Mouse (Mus musculus) kidney, postnatal 0 days (tissue): ENCODE results near the gene Gm20809. TPM values are rescaled to one million over a fixed set of nuclear protein-coding genes. Genes with fewer than 3 reads are reported as not detected.
"Not testable (repeated sequence)": the region's sequence is repeated elsewhere in the genome, so short reads cannot be mapped to it uniquely, and the experiment has no call there.

Experiments
- ATAC-seq: fragments of 200-750 bp; cut with Nextera tagmentation; replicated peaks from 2 replicates; pipeline ENCODE4 v1.8.0; 2017; ENCODE audit warnings: low read depth, moderate number of reproducible peaks, moderate TSS enrichment, moderate library complexity; ENCODE audit not compliant: low FRiP score
- DNase-seq: peaks from one replicate; pipeline ENCODE4 v3.0.0-alpha.2; 2016; ENCODE audit warnings: low spot score
- H3K27ac ChIP-seq: fragments of 300-500 bp; sonication (generic); 2 replicates; pipeline ENCODE4 v1.5.1; 2014; ENCODE audit warnings: mild to moderate bottlenecking
- H3K27me3 ChIP-seq: fragments of 300-500 bp; sonication (generic); 2 replicates; pipeline ENCODE4 v1.6.1; 2014; ENCODE audit warnings: low read length, mixed read lengths; ENCODE audit not compliant: insufficient read depth
- H3K36me3 ChIP-seq: fragments of 300-500 bp; sonication (generic); 2 replicates; pipeline ENCODE4 v1.6.1; 2014; ENCODE audit warnings: low read length, mixed read lengths; ENCODE audit not compliant: insufficient read depth
- H3K4me1 ChIP-seq: fragments of 300-500 bp; sonication (generic); replicated peaks from 2 replicates; pipeline ENCODE4 v1.6.1; 2014; ENCODE audit warnings: antibody characterized with exemption, low read length, mixed read lengths; ENCODE audit not compliant: insufficient read depth
- H3K4me2 ChIP-seq: fragments of 300-500 bp; sonication (generic); 2 replicates; pipeline ENCODE4 v1.6.1; 2014; ENCODE audit warnings: mild to moderate bottlenecking, low read length, moderate library complexity, mixed read lengths
- H3K4me3 ChIP-seq: fragments of 300-500 bp; sonication (generic); replicated peaks from 2 replicates; pipeline ENCODE4 v1.5.1; 2014; ENCODE audit warnings: low read depth, low read length
- H3K9ac ChIP-seq: fragments of 300-500 bp; sonication (generic); 2 replicates; pipeline ENCODE4 v1.6.1; 2014; ENCODE audit warnings: low read depth, low read length
- H3K9me3 ChIP-seq: fragments of 300-500 bp; sonication (generic); replicated peaks from 2 replicates; pipeline ENCODE4 v1.6.1; 2016; ENCODE audit warnings: low read length, inconsistent platforms, mixed read lengths
- WGBS: fragments of 180-500 bp; shearing (Covaris S2); extraction: QIAGEN DNeasy Blood & Tissue Kit; methylation state at CpG from one replicate; pipeline ENCODE4 v1.1.7; 2014; 5-methylcytosine and 5-hydroxymethylcytosine counted together
- polyA plus RNA-seq: library from polyadenylated mRNA; unstranded; fragments of >200 nt; fragmentation: Nextera tagmentation; extraction: Ambion mirVana; gene quantifications from 2 replicates; pipeline ENCODE4 v1.2.1, GENCODE M21; 2015

Gene Gm20809
- not detected in 2 replicates for polyA plus RNA-seq

- not testable (repeated sequence) for H3K4me1 ChIP-seq, H3K27me3 ChIP-seq, H3K36me3 ChIP-seq, ATAC-seq, H3K4me2 ChIP-seq, H3K4me3 ChIP-seq, H3K27ac ChIP-seq, H3K9ac ChIP-seq, DNase-seq, H3K9me3 ChIP-seq
- no CpG with 5 or more reads among the region's 3 CpGs for WGBS
Observed at GRCm38 (mm10) chrY:24454757-24455156, at the start of gene Gm20809. TSS of gene Gm20809 (plus strand) at chrY:24455057.
